Mouse (Mus musculus): Measurements from ENCODE around the gene Pebp1. TPM values are rescaled to one million over a fixed set of nuclear protein-coding genes. Genes with fewer than 3 reads are reported as not detected.

Gene Pebp1
- total RNA-seq, 4 experiments from 2014 or later = 654 to 708 (median 665) TPM

- peak; percentile 49 to 64 for DNase-seq (ENCODE audit: low spot score in 2 of 2)
These were observed 45.4 kb downstream of the Pebp1 start for GRCm38 (mm10) chr5:117241935-117242531.

GRCm38 (mm10) chr5:117240761-117241322 is 46.6 kb downstream of the Pebp1 start:
- peak; percentile 49 to 62 for DNase-seq (ENCODE audit: low spot score in 2 of 2)

GRCm38 (mm10) chr5:117240321-117240731 is 47.1 kb downstream of the Pebp1 start:
- DNase-seq (ENCODE audit: low spot score in 2 of 2) = peak in 1 of 2 experiments; percentile 32

GRCm38 (mm10) chr5:117239106-117239505 is 48.3 kb downstream of the Pebp1 start:
- DNase-seq (ENCODE audit: low spot score in 2 of 2) = no peak

GRCm38 (mm10) chr5:117236540-117236939 is 50.9 kb downstream of the Pebp1 start:
- no peak for DNase-seq (ENCODE audit: low spot score in 2 of 2)

Other genes with a start within 250 kb of the Pebp1 start
- gene Suds3, start 171.5 kb downstream of the Pebp1 start, total RNA-seq (2022) = 100 to 1,000 TPM; 114 to 150 (median 121) TPM
- gene Taok3, start 167.5 kb downstream of the Pebp1 start, total RNA-seq (2022) = 10 to 100 TPM; 49.5 to 55.4 (median 52.4) TPM
- 1 to 10 TPM; 1.7 to 3.6 (median 2.1) TPM for gene Vsig10, start 31.5 kb upstream of the Pebp1 start, total RNA-seq (2022)
- 100 to 1,000 TPM; 263 to 297 (median 279) TPM for gene Wsb2, start 69.7 kb upstream of the Pebp1 start, total RNA-seq (2022)
- 10 to 100 TPM; 11.6 to 18.0 (median 16.3) TPM for gene Rfc5, start 101.4 kb upstream of the Pebp1 start, total RNA-seq (2022)
- gene Ksr2, start 126.4 kb upstream of the Pebp1 start, total RNA-seq (2022) = 10 to 100 TPM; 40.3 to 43.9 (median 41.3) TPM

Measured in left cerebral cortex, adult 8-10 months (tissue).